Mouse (Mus musculus): Measurements from ENCODE around the gene Mrm3.
A peak's percentile ranks its signal among the peaks of the same experiment; 100 is the strongest.
"Not testable (repeated sequence)": the region's sequence is repeated elsewhere in the genome, so short reads cannot be mapped to it uniquely, and the experiment has no call there.

Gene Mrm3

GRCm38 (mm10) chr11:76242901-76243810, at the start of gene Mrm3, which contains the start of gene Glod4:
Gene Mrm3 (plus strand): TSS chr11:76243715.
Gene Glod4 (minus strand): TSS chr11:76243725.
- DNase-seq (ENCODE audit: low spot score) = peak; percentile 87

GRCm38 (mm10) chr11:76196275-76196976, 47.1 kb upstream of the Mrm3 start:
- DNase-seq (ENCODE audit: low spot score) = no peak

GRCm38 (mm10) chr11:76196977-76197469, 46.5 kb upstream of the Mrm3 start:
- no peak for DNase-seq (ENCODE audit: low spot score)

GRCm38 (mm10) chr11:76201761-76202674, 41.5 kb upstream of the Mrm3 start:
- DNase-seq (ENCODE audit: low spot score) = peak; percentile 42

GRCm38 (mm10) chr11:76206793-76207192, 36.7 kb upstream of the Mrm3 start:
- DNase-seq (ENCODE audit: low spot score) = no peak

- DNase-seq (ENCODE audit: low spot score) = no peak
Observed at GRCm38 (mm10) chr11:76210228-76210985, 33.1 kb upstream of the Mrm3 start.

- DNase-seq (ENCODE audit: low spot score) = not testable (repeated sequence)
Observed at GRCm38 (mm10) chr11:76211595-76211994, 31.9 kb upstream of the Mrm3 start.

GRCm38 (mm10) chr11:76213841-76214240, 29.7 kb upstream of the Mrm3 start:
- no peak for DNase-seq (ENCODE audit: low spot score)

- no peak for DNase-seq (ENCODE audit: low spot score)
Observed at GRCm38 (mm10) chr11:76215011-76215410, 28.5 kb upstream of the Mrm3 start.

- no peak for DNase-seq (ENCODE audit: low spot score)
Observed at GRCm38 (mm10) chr11:76216049-76216540, 27.4 kb upstream of the Mrm3 start.

GRCm38 (mm10) chr11:76216681-76217389, 26.7 kb upstream of the Mrm3 start:
- DNase-seq (ENCODE audit: low spot score) = no peak

- peak; percentile 97 for DNase-seq (ENCODE audit: low spot score)
Observed at GRCm38 (mm10) chr11:76217390-76217800, 26.1 kb upstream of the Mrm3 start, which contains the start of the genes Dbil5 and Gemin4. Gene Dbil5 (plus strand): TSS chr11:76217608. Gene Gemin4 (minus strand): TSS chr11:76217664.

- no peak for DNase-seq (ENCODE audit: low spot score)
Observed at GRCm38 (mm10) chr11:76224631-76225030, 18.9 kb upstream of the Mrm3 start.

- DNase-seq (ENCODE audit: low spot score) = no peak
Observed at GRCm38 (mm10) chr11:76225051-76225450, 18.5 kb upstream of the Mrm3 start.

- DNase-seq (ENCODE audit: low spot score) = no peak
Observed at GRCm38 (mm10) chr11:76236136-76236535, 7.4 kb upstream of the Mrm3 start.

GRCm38 (mm10) chr11:76239750-76240149, 3.8 kb upstream of the Mrm3 start:
- DNase-seq (ENCODE audit: low spot score) = no peak

GRCm38 (mm10) chr11:76243811-76244546, 464 bp downstream of the Mrm3 start:
- no peak for DNase-seq (ENCODE audit: low spot score)

- no peak for DNase-seq (ENCODE audit: low spot score)
Observed at GRCm38 (mm10) chr11:76246439-76246838, 2.9 kb downstream of the Mrm3 start.

- no peak for DNase-seq (ENCODE audit: low spot score)
Observed at GRCm38 (mm10) chr11:76247239-76247638, 3.7 kb downstream of the Mrm3 start.

Measured in T-cell, adult 2 months (primary cell).